Mouse (Mus musculus): ENCODE data around the gene Ldlrap1. TPM values are rescaled to one million over a fixed set of nuclear protein-coding genes. Genes with fewer than 3 reads are reported as not detected.

Gene Ldlrap1
- polyA plus RNA-seq, 1 experiment = 19.0 TPM

DNA sequence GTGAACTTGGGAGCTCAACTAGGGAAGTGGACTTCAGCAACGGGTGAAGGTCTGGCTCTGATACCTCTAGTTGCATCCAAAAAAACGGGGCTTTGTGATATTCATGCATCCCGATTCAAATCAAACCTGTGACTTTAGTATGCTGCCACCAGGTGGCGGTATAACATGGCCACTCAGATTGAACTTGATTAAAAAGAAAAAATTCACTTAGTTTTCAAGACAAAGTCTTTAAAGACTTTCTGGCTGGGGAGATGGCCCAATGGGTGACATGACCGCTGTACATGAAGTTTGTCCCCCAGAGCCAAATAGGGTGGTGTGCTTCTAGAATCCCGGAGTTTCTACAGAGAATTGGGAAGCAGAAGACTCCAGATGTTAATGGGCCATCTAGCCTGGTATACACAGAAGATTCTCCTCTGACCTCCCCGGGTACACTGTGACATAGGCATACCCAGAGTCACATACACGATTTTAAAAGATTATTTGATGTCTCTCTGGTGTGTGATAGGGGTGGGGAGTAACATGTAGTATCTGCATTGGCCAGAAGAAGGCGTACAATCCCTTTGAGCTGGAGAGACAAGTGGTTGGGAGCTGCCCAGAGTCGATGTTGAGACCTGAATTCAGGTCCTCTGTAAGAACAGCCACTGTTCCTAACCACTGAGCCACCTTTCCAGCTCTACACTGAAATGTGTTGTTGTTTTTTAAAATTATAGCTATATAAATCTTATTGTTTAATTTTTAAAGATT is 25.6 kb upstream of the Ldlrap1 start:
- Histone ChIP-seq H3K79me2 (ENCODE audit: control insufficient read depth, insufficient read depth) (no peaks in the 10 kb centered on the region), H3K4me2 (ENCODE audit: low read depth) (no peak overlapping the region), H3K27me3 (ENCODE audit: control insufficient read depth, insufficient read depth, insufficient read length) (no peaks in the 10 kb centered on the region), H3K4me3 (no peak overlapping the region), H3ac (ENCODE audit: control insufficient read depth, insufficient read length) (no peak overlapping the region), H3K36me3 (ENCODE audit: control insufficient read depth, insufficient read depth) (no peaks in the 10 kb centered on the region)
- TF ChIP-seq MYOG (IDR thresholded peaks at IDR 0.05; ENCODE audit: control insufficient read depth in 1 of 3, insufficient read depth in 1 of 3, insufficient read length in 2 of 3, low read depth in 2 of 3) (no peak), MYOD1 (IDR thresholded peaks at IDR 0.05; ENCODE audit: control insufficient read depth in 1 of 3, insufficient read length in 2 of 3, low read depth in 2 of 3) (no peak), E2F4 (IDR thresholded peaks at IDR 0.05; ENCODE audit: insufficient read depth) (no peak), CEBPB (IDR thresholded peaks at IDR 0.05; ENCODE audit: insufficient read depth, poor library complexity, severe bottlenecking) (no peak), MAX (IDR thresholded peaks at IDR 0.05; ENCODE audit: low read depth) (no peak), POLR2AphosphoS2 (IDR thresholded peaks at IDR 0.05; ENCODE audit: insufficient read length, low read depth) (no peak), TCF12 (IDR thresholded peaks at IDR 0.05; ENCODE audit: insufficient read depth, poor library complexity, severe bottlenecking) (no peak), TCF3 (IDR thresholded peaks at IDR 0.05; ENCODE audit: insufficient read length, low read depth) (no peak), USF1 (IDR thresholded peaks at IDR 0.05; ENCODE audit: low read depth) (no peak), SRF (IDR thresholded peaks at IDR 0.05; ENCODE audit: control insufficient read depth, insufficient read length, low read depth) (no peak), REST (IDR thresholded peaks at IDR 0.05; ENCODE audit: insufficient read depth, insufficient read length) (no peak)

- H3K27me3 ChIP-seq (ENCODE audit: control insufficient read depth, insufficient read depth, insufficient read length) = no peaks in the 10 kb centered on the region
- H3K36me3 ChIP-seq (ENCODE audit: control insufficient read depth, insufficient read depth) = no peaks in the 10 kb centered on the region
Measured at GRCm38 (mm10) chr4:134791731-134792130, 23.9 kb upstream of the Ldlrap1 start.

DNA sequence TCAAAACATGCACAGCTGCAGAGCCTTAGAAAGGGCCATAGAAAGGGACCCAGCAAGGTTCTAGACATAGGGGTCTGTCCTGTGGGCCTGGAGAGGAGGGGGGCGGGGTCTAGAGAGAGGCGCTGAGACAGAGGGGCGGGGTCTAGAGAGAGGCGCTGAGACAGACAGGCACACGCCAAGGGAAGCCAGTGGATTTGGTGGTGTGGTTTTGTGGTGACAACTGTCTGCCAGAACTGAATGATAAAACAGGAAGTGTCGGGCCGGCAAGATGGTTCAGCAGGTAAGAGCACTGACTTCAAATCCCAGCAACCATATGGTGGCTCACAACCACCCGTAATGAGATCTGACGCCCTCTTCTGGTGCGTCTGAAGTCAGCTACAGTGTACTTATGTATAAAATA is 19.1 kb upstream of the Ldlrap1 start:
- H3K4me3 ChIP-seq = no peak overlapping the region
- no peaks in the 10 kb centered on the region for H3K27me3 ChIP-seq (ENCODE audit: control insufficient read depth, insufficient read depth, insufficient read length)
- H3K79me2 ChIP-seq (ENCODE audit: control insufficient read depth, insufficient read depth) = no peaks in the 10 kb centered on the region
- no peak overlapping the region for H3K4me2 ChIP-seq (ENCODE audit: low read depth)
- H3K36me3 ChIP-seq (ENCODE audit: control insufficient read depth, insufficient read depth) = no peaks in the 10 kb centered on the region
- TF ChIP-seq MYOG (IDR thresholded peaks at IDR 0.05; ENCODE audit: control insufficient read depth in 1 of 3, insufficient read depth in 1 of 3, insufficient read length in 2 of 3, low read depth in 2 of 3) = peak in 1 of 3 experiments; percentile 12
- no peak for TF ChIP-seq TCF3 (IDR thresholded peaks at IDR 0.05; ENCODE audit: insufficient read length, low read depth)
- TF ChIP-seq REST (IDR thresholded peaks at IDR 0.05; ENCODE audit: insufficient read depth, insufficient read length) = no peak
- H3ac ChIP-seq (ENCODE audit: control insufficient read depth, insufficient read length) = no peak overlapping the region

More at GRCm38 (mm10) chr4:134791731-134792130, 23.9 kb upstream of the Ldlrap1 start:
- TF ChIP-seq MAX (IDR thresholded peaks at IDR 0.05; ENCODE audit: low read depth) = no peak
- no peak overlapping the region for H3K4me2 ChIP-seq (ENCODE audit: low read depth)
- H3K79me2 ChIP-seq (ENCODE audit: control insufficient read depth, insufficient read depth) = no peaks in the 10 kb centered on the region
- H3K4me3 ChIP-seq = no peak overlapping the region
- no peak overlapping the region for H3ac ChIP-seq (ENCODE audit: control insufficient read depth, insufficient read length)

- Histone ChIP-seq H3K27me3 (ENCODE audit: control insufficient read depth, insufficient read depth, insufficient read length) (no peaks in the 10 kb centered on the region), H3K4me3 (no peak overlapping the region), H3K79me2 (ENCODE audit: control insufficient read depth, insufficient read depth) (no peaks in the 10 kb centered on the region), H3K4me2 (ENCODE audit: low read depth) (no peak overlapping the region), H3K36me3 (ENCODE audit: control insufficient read depth, insufficient read depth) (no peaks in the 10 kb centered on the region), H3ac (ENCODE audit: control insufficient read depth, insufficient read length) (no peak overlapping the region)
- no peak for TF ChIP-seq POLR2A (IDR thresholded peaks at IDR 0.05; ENCODE audit: insufficient read length, low read depth)
- TF ChIP-seq TCF12 (IDR thresholded peaks at IDR 0.05; ENCODE audit: insufficient read depth, poor library complexity, severe bottlenecking) = no peak
- no peak for TF ChIP-seq TCF3 (IDR thresholded peaks at IDR 0.05; ENCODE audit: insufficient read length, low read depth)
- TF ChIP-seq MYOG (IDR thresholded peaks at IDR 0.05; ENCODE audit: control insufficient read depth in 1 of 3, insufficient read depth in 1 of 3, insufficient read length in 2 of 3, low read depth in 2 of 3) = no peak
- TF ChIP-seq MYOD1 (IDR thresholded peaks at IDR 0.05; ENCODE audit: control insufficient read depth in 1 of 3, insufficient read length in 2 of 3, low read depth in 2 of 3) = no peak
- TF ChIP-seq CEBPB (IDR thresholded peaks at IDR 0.05; ENCODE audit: insufficient read depth, poor library complexity, severe bottlenecking) = no peak
- TF ChIP-seq MAX (IDR thresholded peaks at IDR 0.05; ENCODE audit: low read depth) = no peak
- no peak for TF ChIP-seq E2F4 (IDR thresholded peaks at IDR 0.05; ENCODE audit: insufficient read depth)
- TF ChIP-seq SRF (IDR thresholded peaks at IDR 0.05; ENCODE audit: control insufficient read depth, insufficient read length, low read depth) = no peak
- no peak for TF ChIP-seq REST (IDR thresholded peaks at IDR 0.05; ENCODE audit: insufficient read depth, insufficient read length)
- TF ChIP-seq USF1 (IDR thresholded peaks at IDR 0.05; ENCODE audit: low read depth) = no peak
- TF ChIP-seq POLR2AphosphoS2 (IDR thresholded peaks at IDR 0.05; ENCODE audit: insufficient read length, low read depth) = no peak
Measured at GRCm38 (mm10) chr4:134784701-134785100, 16.9 kb upstream of the Ldlrap1 start.

DNA sequence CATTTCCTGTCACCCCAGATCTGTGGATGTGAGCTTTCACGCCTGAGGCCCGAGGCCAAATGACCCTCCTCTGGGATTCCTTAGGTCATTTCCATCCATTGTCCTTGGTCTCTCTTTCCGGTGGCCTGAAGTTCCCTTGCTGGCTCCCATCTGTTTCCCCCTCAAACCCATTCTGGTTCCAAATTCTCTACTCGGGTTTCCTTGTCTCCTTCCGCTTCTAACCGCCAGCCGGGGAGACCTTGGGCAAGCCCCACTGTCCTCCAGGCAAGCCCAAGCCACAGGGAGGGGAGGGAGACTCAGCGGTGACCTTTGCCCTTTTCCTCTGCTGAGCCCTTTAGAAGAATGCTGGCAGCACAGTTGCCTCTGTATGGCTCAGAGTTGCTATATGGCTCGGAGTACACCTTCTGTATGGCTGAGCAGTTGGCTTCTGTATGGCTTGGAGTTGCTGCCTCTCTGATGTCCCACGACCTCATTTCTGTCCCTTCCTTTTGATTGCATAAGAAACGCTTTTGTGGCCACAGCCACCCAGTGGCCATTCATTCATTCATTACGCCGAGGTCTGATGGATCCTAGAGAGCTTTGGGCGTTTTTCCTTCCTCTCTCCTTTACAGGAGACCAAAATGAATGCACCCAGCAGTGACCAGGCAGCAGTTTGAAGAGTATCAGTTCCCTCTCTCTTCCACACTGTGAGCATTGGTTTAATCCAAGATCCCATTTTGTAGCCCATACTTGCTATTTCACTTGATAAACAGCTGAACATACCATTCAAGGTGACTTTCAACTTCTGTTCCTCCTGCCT is 11.5 kb upstream of the Ldlrap1 start:
- no peaks in the 10 kb centered on the region for H3K27me3 ChIP-seq (ENCODE audit: control insufficient read depth, insufficient read depth, insufficient read length)
- H3K4me2 ChIP-seq (ENCODE audit: low read depth) = no peak overlapping the region
- TF ChIP-seq POLR2AphosphoS2 (IDR thresholded peaks at IDR 0.05; ENCODE audit: insufficient read length, low read depth) (no peak), POLR2A (IDR thresholded peaks at IDR 0.05; ENCODE audit: insufficient read length, low read depth) (no peak), TCF3 (IDR thresholded peaks at IDR 0.05; ENCODE audit: insufficient read length, low read depth) (no peak), MYOD1 (IDR thresholded peaks at IDR 0.05; ENCODE audit: control insufficient read depth in 1 of 3, insufficient read length in 2 of 3, low read depth in 2 of 3) (no peak), MYOG (IDR thresholded peaks at IDR 0.05; ENCODE audit: control insufficient read depth in 1 of 3, insufficient read depth in 1 of 3, insufficient read length in 2 of 3, low read depth in 2 of 3) (no peak), E2F4 (IDR thresholded peaks at IDR 0.05; ENCODE audit: insufficient read depth) (no peak), TCF12 (IDR thresholded peaks at IDR 0.05; ENCODE audit: insufficient read depth, poor library complexity, severe bottlenecking) (no peak), CEBPB (IDR thresholded peaks at IDR 0.05; ENCODE audit: insufficient read depth, poor library complexity, severe bottlenecking) (no peak), USF1 (IDR thresholded peaks at IDR 0.05; ENCODE audit: low read depth) (no peak)
- H3K4me3 ChIP-seq = no peak overlapping the region
- H3K79me2 ChIP-seq (ENCODE audit: control insufficient read depth, insufficient read depth) = no peaks in the 10 kb centered on the region
- H3ac ChIP-seq (ENCODE audit: control insufficient read depth, insufficient read length) = no peak overlapping the region
- no peaks in the 10 kb centered on the region for H3K36me3 ChIP-seq (ENCODE audit: control insufficient read depth, insufficient read depth)
